Mouse (Mus musculus): ENCODE results near the gene Hcn2. TPM values are rescaled to one million over a fixed set of nuclear protein-coding genes. Genes with fewer than 3 reads are reported as not detected.

Hcn2 gene
- polyA plus RNA-seq (2015; fragmentation: Nextera tagmentation; extraction: Ambion mirVana), result 0.04 and 0.06 TPM in 2 replicates

DNA sequence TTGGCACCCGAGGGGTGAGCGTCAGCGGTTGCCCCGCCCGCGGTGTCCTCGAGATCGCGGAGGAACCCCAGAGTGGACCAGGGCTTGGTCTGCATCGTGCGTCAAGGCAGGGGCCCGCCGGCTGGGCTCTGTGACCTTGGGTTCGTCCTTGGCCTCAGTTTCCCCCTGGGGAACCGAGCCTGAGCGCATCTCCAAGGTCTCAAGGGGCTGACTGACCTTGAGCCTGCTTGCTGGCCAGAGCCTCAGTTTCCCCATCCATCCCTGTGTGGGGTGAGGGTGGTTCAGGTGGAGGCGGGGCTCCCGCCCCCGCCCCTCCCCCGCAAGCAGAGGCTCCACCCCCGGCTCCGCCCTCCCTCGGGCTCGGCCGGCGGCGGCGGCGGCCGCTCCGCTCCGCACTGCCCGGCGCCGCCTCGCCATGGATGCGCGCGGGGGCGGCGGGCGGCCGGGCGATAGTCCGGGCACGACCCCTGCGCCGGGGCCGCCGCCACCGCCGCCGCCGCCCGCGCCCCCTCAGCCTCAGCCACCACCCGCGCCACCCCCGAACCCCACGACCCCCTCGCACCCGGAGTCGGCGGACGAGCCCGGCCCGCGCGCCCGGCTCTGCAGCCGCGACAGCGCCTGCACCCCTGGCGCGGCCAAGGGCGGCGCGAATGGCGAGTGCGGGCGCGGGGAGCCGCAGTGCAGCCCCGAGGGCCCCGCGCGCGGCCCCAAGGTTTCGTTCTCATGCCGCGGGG is at the start of gene Hcn2:
Gene Hcn2 (plus strand): TSS at position 381 of the 734 bp plus-strand sequence.
- Histone ChIP-seq H3K27me3 (ENCODE audit: insufficient read depth, low read length) (peaks cover 48% of the 10 kb centered on the region), H3K27ac (ENCODE audit: low read depth) (no peak within 1 kb of the TSS), H3K9ac (replicated peaks) (no peak within 1 kb of the TSS), H3K9me3 (ENCODE audit: low read length) (no peaks in the 10 kb centered on the region), H3K36me3 (replicated peaks; ENCODE audit: insufficient read depth, low read length) (peaks cover 8% of the 10 kb centered on the region), H3K4me1 (ENCODE audit: insufficient read depth) (peaks cover 21% of the 10 kb centered on the region), H3K4me2 (ENCODE audit: low read depth, low read length) (peak within 1 kb of the TSS; percentile 88), H3K4me3 (ENCODE audit: low read depth, low read length) (peak within 1 kb of the TSS; percentile 58)
- no peak for DNase-seq
- TF ChIP-seq CTCF (IDR thresholded peaks at IDR 0.05; ENCODE audit: low read depth), result no peak
- TF ChIP-seq EP300 (IDR thresholded peaks at IDR 0.05; ENCODE audit: low read depth), result no peak
- 3% methylated on average over 36 of the region's 91 CpGs for WGBS (ENCODE audit: insufficient replicate concordance)
- ATAC-seq, result no peak

DNA sequence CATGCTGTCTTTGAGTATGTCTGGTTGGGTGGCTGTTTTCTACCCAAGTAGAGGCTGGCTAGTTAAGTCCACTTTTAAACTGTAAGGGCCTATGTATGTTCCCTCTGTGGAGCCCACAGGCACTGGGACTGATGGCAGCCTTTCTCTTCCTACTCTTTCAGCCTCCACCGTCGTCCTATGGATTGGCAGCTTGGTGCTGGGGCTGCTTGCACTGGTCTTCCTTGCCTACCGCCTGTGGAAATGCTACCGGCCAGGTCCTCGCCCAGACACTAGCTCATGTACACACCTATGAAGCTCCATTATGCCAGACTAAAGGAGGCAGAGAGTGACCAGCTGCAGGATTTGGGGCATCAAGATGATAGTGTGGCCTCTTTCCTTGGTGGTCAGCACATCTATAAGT is 48.4 kb upstream of the Hcn2 start:
- Histone ChIP-seq H3K4me3 (ENCODE audit: low read depth, low read length) (no peak overlapping the region), H3K4me2 (ENCODE audit: low read depth, low read length) (no peak overlapping the region), H3K4me1 (ENCODE audit: insufficient read depth) (peaks cover 13% of the 10 kb centered on the region), H3K36me3 (replicated peaks; ENCODE audit: insufficient read depth, low read length) (no peaks in the 10 kb centered on the region), H3K27ac (ENCODE audit: low read depth) (no peak overlapping the region), H3K9me3 (ENCODE audit: low read length) (no peaks in the 10 kb centered on the region), H3K27me3 (ENCODE audit: insufficient read depth, low read length) (no peaks in the 10 kb centered on the region), H3K9ac (replicated peaks) (no peak overlapping the region)
- WGBS (ENCODE audit: insufficient replicate concordance), result 67% methylated on average over 5 of the region's 5 CpGs
- no peak for DNase-seq
- no peak for ATAC-seq
- no peak for TF ChIP-seq CTCF (IDR thresholded peaks at IDR 0.05; ENCODE audit: low read depth)
- no peak for TF ChIP-seq EP300 (IDR thresholded peaks at IDR 0.05; ENCODE audit: low read depth)

DNA sequence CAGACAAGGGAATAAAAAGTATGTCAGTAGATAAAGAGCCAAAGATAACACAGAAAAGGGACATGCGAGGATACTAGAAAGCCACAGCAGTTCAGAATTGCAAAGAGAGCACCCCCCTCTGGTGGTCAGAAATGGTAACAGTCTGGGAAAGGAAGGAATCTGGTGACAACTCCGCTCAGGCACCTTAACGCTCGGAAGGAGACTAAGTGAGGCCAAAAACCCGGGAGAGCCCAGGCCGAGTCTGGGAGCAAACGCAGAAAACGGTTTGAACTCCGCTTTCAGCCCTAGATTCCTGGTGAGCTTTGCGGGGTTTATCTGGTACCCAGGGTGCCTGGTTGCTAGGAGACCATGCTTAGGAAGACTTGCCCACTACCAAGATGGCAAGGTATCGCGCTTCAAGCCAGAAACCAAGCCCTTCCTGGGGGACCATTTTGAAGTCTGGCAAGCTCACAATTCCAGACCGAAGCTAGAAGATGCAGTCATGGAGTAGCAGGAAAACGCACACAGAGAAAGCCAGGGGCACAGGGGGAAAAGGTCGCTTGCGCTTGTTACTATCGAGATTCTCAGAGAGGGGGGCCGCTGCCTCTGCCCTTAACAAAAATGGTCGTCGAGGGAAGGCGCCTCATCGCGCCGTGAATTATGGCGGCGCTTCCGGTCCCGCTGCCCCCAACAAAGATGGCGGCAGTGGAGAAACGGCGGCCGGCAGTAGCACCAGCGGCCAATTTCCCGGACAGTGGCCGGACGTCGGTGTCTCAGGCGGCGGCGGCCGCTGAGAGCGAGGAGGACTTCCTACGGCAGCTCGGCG is 47.5 kb upstream of the Hcn2 start, which contains the start of gene Tpgs1:
Gene Tpgs1 (plus strand): TSS at position 599 of the 805 bp plus-strand sequence.
- TF ChIP-seq CTCF (IDR thresholded peaks at IDR 0.05; ENCODE audit: low read depth) (peak; percentile 93), EP300 (IDR thresholded peaks at IDR 0.05; ENCODE audit: low read depth) (peak; percentile 64; the same call in 1 of the 2 replicates)
- H3K27me3 ChIP-seq (ENCODE audit: insufficient read depth, low read length), result no peaks in the 10 kb centered on the region
- peak; percentile 88 for DNase-seq
- no peaks in the 10 kb centered on the region for H3K9me3 ChIP-seq (ENCODE audit: low read length)
- H3K9ac ChIP-seq (replicated peaks), result peak within 1 kb of the TSS; percentile 64
- H3K4me3 ChIP-seq (ENCODE audit: low read depth, low read length), result peak within 1 kb of the TSS; percentile 74
- H3K36me3 ChIP-seq (replicated peaks; ENCODE audit: insufficient read depth, low read length), result 0 out of 2 replicates have a peak, but pooled peaks cover 2% of the 10 kb centered on the region
- ATAC-seq, result peak; percentile 89
- peak within 1 kb of the TSS; percentile 72 for H3K4me2 ChIP-seq (ENCODE audit: low read depth, low read length)
- H3K4me1 ChIP-seq (ENCODE audit: insufficient read depth), result peaks cover 13% of the 10 kb centered on the region
- H3K27ac ChIP-seq (ENCODE audit: low read depth), result peak within 1 kb of the TSS; percentile 58
- WGBS (ENCODE audit: insufficient replicate concordance), result 1% methylated on average over 44 of the region's 45 CpGs

DNA sequence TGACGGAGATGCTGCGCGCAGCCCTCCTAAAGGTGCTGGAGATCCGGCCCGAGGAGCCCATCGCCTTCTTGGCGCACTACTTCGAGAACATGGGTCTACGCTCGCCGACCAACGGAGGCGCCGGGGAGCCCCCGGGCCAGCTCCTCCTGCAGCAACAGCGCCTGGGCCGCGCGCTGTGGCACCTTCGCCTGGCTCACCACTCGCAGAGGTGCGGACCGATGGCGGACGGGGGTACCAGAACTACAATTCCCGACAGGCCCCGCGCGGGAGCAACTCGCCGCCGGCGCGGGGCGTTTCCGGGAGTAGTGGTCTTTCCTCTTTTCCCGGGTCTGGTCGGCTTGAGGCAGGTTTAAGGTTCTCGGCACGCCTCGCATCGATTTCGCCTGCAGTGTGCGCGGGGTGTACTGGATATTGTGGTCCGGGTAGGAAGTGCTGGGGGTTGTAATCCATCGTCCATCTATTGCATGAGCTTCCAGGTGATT is 46.8 kb upstream of the Hcn2 start:
- no peak for TF ChIP-seq EP300 (IDR thresholded peaks at IDR 0.05; ENCODE audit: low read depth)
- TF ChIP-seq CTCF (IDR thresholded peaks at IDR 0.05; ENCODE audit: low read depth), result no peak
- Histone ChIP-seq H3K9me3 (ENCODE audit: low read length) (no peaks in the 10 kb centered on the region), H3K4me2 (ENCODE audit: low read depth, low read length) (peak overlapping the region; percentile 72), H3K36me3 (replicated peaks; ENCODE audit: insufficient read depth, low read length) (0 out of 2 replicates have a peak, but pooled peaks cover 2% of the 10 kb centered on the region), H3K4me1 (ENCODE audit: insufficient read depth) (peaks cover 13% of the 10 kb centered on the region), H3K4me3 (ENCODE audit: low read depth, low read length) (peak overlapping the region; percentile 74), H3K9ac (replicated peaks) (peak overlapping the region; percentile 64), H3K27me3 (ENCODE audit: insufficient read depth, low read length) (no peaks in the 10 kb centered on the region), H3K27ac (ENCODE audit: low read depth) (peak overlapping the region; percentile 58)
- ATAC-seq, result peak; percentile 39
- DNase-seq, result peak; percentile 79
- under 1% methylated on average over 47 of the region's 47 CpGs for WGBS (ENCODE audit: insufficient replicate concordance)

DNA sequence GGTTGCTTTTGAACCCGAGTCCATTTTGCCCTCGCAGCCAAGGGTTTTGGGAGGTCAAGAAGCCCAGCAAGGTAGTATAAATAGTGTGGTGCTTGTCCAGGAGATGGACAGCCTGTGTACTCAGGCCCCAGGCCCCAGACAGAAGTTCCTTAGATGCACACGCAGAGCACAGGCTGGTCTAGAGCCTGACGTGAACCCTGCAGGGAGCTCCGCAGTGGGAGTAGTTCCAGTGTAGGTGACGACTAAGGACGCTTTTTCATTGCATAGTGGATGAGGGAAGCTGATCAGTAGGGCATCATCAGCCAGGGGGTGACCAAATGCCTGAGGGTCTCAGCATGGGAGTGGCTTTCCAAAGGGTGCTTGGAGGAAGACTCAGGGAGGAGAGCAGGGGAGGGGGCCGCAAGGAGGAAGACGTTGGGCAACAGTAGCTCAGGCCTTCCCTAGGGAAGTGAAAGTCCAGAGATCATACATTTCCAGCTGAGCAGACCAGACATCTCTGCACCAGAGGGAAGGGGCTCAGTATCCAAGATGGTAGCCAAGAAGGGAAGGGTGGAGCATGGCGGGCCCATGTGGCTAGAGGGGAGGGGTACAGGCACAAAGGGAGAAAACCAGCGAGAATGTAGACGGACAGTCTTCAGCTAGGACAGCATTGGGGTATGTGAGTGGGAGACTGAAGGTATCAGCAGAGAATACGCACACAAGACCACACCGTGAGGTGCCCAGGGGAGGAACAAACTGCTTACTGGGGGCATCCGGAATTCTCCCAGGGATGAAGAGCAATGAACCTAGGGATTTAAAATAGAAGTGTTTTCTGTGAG is 46.2 kb upstream of the Hcn2 start:
- peak overlapping the region; percentile 72 for H3K4me2 ChIP-seq (ENCODE audit: low read depth, low read length)
- TF ChIP-seq CTCF (IDR thresholded peaks at IDR 0.05; ENCODE audit: low read depth) (no peak), EP300 (IDR thresholded peaks at IDR 0.05; ENCODE audit: low read depth) (no peak)
- H3K9me3 ChIP-seq (ENCODE audit: low read length), result no peaks in the 10 kb centered on the region
- H3K9ac ChIP-seq (replicated peaks), result peak overlapping the region; percentile 64
- H3K4me1 ChIP-seq (ENCODE audit: insufficient read depth), result peaks cover 13% of the 10 kb centered on the region
- DNase-seq (no peak), ATAC-seq (no peak)
- H3K27me3 ChIP-seq (ENCODE audit: insufficient read depth, low read length), result no peaks in the 10 kb centered on the region
- H3K36me3 ChIP-seq (replicated peaks; ENCODE audit: insufficient read depth, low read length), result 0 out of 2 replicates have a peak, but pooled peaks cover 2% of the 10 kb centered on the region
- 35% methylated on average over 15 of the region's 15 CpGs for WGBS (ENCODE audit: insufficient replicate concordance)
- H3K4me3 ChIP-seq (ENCODE audit: low read depth, low read length), result peak overlapping the region; percentile 74
- H3K27ac ChIP-seq (ENCODE audit: low read depth), result peak overlapping the region; percentile 23; the same call in 1 of the 2 replicates

All from liver, postnatal 0 days (tissue).